Mouse (Mus musculus) cerebellum, postnatal 4 days (tissue): ENCODE measurements at regions not wholly inside any gene's neighbourhood (a gene's known extent, or its start where the extent isn't known, plus 50 kb on each side); places are given as distances from the start of the nearest gene placed in this dataset.
"Not testable (repeated sequence)": the region's sequence is repeated elsewhere in the genome, so short reads cannot be mapped to it uniquely, and the experiment has no call there.

Experiments used
- DNase-seq, 2 experiments: peaks; one replicate each; pipeline ENCODE4 v3.0.0; 2022; ENCODE audit warnings: low spot score in 2 of 2, mixed read lengths in 1 of 2

DNA sequence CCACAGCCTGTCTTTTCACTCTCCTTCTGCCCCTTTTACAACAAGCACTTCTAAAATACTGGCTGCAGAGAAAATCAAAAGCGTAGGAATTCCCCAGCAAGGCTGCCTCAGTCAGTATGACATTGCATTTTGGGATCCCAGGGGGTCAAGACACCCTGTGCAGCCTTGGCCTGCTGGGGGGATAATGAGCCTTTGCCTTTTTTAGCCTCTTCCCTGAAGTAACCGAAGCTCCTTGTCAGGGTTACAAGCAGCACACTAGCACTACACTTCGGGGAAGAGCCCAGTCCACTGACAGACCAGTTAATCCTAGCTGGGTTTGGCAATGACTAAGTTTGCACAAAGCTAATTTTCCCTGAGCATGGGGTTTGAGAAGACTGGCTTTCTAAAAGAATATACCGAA lies 207.7 kb upstream of the 1700056E22Rik start:
- DNase-seq = no peak

DNA sequence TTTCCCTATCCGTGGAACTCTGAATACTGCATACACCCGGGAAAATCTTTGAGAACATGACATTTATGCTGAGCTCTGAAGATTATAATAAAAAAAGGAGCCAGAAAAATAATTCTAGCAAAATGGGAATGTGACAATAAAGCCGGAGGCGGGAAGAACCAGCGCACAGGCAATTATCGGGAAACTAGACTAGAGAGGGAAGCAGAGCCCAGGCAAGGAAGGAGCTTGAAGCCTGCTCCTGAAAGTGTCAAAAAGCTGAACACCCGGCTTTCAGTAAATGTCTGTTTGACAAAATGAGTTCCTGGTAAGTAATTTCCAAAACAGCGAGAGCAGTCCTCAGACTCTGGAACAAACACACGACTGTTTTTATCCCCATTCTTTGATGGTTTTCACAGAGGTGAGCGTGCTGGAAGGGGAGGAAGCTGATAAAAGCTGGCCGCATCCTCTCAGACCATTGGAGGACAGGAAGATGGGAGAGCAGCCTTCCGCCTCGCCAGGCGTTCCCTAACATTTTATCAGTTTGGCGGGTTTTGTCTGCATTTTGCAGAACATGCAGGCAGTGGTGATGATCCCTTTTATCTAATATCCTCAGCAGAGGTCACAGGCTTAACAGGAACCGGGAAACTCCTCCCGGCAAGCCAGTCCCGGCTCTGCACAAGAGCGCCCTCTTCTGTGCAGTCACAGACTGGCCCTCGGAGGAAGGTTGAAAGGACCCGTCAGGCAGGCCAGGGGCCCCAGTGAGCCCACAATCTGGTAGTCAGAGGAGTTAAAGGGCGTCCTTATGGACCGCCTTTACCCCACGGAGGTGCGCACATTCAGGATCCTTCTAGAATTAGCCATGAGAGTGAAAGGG lies 201.3 kb upstream of the 1700056E22Rik start:
- DNase-seq = peak; percentile 56 to 81

DNA sequence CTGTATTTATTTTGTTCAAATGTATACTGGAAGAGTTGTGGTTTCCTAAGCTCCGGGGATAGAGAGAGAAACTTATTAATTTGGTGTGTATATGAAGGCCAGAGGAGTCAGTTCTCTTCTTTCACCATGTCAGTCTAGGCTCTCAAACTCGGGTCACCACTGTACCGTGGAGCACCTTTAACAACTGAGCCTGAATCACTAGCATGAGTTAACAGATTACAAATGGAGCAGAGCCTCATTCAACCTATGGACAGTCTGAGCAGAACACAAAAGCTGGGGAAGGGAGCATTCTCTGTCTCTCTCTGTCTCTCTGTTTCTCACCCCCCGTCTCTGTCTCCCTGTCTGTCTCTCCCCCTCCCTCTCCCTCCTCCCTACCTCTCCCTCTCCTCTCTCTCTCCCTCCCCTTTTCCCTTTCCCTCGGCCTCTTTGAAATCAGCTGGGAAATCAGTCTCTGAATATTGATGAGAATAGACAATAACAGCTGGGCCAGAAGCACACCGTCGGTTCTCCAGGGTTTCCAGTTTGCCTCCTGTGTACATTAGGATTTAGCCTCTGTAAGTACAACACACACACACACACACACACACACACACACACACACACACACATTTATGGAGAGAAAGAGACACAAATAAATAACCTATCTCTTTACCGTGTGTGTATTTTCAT lies 200.4 kb upstream of the 1700056E22Rik start:
- DNase-seq = no peak

DNA sequence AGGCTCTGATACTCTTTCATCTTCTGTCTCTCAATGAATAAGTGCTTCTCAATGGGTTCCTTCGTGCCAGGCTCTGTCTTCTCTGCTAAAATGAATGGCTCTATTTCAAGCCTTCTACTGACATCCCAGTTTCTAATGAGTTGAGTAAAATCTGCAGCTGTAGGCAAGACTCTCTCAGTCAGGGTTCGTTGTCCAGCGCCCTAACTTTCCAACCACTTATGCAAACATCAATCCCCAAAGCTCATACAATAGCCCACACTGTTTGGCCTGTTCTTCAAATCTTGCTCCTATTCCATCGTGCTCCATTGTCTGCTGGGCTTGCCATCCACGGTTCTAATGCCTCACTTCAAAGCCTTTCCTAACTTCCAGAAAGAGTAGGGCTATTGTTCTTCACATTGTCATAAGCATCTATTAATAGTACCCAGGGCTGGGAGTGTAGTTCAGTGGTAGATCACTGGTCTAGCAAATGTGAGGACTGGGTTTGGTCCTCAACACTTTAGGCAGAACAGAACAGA lies 199.7 kb upstream of the 1700056E22Rik start:
- DNase-seq = no peak

DNA sequence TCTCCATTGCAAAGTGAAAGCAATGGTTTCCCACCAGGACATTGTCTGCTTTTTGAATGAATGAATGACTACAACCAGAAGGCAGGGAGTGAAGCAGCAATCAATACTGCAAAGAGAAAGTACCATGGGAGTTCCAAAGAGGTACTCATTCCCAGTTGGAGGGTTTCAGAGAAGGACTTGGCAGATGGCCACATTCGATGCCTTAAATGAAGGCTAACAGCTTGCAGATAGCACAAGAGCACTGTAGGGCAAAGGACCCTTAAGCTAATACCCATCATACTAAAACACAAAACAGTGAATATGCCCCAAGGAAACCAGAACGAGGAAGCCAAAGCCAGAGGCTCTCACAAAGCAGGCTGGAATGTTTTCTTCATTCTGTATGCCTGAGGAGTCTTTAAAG lies 188.2 kb upstream of the 1700056E22Rik start:
- DNase-seq = no peak

DNA sequence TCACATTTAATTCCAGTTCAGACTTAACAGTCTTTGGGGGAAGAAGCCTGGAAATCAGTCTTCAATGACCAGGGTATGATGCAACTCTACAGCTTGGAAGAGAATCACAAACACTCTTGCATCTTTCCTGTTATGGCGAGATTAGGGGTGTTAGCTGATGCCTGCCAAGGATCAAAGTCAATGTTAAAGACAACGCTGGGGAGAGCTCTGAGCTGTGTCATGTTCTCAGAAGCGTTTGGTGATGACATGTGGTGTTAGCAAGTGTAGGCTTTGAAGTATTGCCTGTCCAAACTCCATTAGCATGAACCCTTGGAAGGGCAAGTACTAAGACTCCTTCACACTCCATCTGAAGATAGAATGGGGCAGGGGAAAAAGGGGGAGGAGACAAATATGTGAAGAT lies 187.7 kb upstream of the 1700056E22Rik start:
- no peak for DNase-seq

DNA sequence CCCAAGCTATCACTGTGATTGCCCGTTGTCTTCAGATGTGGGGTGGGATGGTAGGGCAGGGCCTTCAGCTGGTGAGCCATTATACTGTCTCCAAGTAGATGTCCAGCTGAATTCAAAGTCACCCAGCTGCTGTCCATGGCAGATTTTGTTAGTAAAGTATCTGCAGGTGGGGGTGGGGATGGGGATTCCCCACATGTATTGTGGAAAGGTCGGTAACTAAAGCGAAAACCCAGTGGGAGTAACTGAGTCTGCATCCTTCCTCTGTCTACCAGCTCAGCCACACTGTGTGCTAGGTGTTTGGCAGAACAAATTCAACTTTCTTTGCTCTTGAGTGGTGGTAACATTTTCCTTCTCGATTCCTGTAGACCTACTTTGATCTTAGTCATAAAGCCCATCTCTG lies 163.2 kb upstream of the 1700056E22Rik start:
- DNase-seq = no peak

DNA sequence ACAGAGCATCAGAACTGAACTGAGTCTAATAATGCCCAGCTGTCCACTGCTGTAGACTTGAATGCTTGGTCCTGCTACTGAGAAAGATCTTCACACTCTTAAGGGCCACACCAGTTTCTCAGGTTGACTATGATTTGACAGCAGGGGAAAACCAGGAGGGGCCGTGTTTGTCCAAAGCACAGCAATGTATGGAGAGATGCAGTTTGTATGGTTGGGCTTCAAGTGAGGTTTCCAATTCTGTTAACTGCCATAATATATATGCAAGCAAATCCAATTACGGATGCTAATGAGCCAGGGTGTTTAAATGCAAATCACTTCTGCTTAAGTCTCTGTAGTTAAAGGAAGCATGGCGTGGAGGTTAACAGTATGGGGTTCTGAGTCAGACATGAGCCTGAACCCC lies 157.2 kb upstream of the 1700056E22Rik start:
- DNase-seq = no peak

DNA sequence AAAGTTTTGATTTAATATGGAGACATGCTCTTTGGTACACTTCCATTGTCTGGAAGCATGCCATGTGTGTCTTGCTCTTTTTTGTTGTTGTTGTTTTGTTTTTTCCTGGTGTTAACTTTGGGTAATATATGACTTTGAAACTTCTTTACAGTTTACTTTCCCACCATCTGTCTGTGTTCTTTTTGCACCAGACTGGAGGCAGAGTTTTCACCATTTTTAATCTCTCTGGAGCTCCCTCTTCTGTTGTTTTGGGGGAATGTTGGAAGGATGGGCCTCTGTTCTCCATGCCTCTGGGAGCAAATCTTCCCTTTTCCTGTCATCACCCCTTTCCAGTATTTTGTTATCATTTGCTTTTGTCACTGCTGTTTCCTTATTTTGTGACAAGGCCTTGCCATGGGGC lies 153.5 kb upstream of the 1700056E22Rik start:
- DNase-seq = no peak

DNA sequence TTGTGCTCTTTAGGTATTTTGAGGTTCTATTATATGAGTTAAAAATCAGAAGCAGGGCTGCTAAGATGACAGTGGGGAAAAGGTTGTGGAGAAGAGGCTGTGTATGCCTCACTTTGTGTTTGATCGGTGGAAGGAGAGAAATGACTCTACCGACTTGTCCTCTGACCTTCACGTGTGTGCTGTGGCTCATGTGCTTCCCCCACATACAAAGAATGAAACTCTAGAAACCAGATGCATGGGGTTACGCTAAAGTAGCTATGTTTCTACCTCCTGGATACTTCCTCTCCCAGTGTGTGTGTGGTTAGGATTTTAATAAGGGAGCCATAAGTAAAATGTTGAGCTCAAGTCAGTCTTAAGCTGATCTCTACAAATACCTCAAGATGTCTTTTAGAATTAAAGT lies 148.1 kb upstream of the 1700056E22Rik start:
- DNase-seq = no peak

DNA sequence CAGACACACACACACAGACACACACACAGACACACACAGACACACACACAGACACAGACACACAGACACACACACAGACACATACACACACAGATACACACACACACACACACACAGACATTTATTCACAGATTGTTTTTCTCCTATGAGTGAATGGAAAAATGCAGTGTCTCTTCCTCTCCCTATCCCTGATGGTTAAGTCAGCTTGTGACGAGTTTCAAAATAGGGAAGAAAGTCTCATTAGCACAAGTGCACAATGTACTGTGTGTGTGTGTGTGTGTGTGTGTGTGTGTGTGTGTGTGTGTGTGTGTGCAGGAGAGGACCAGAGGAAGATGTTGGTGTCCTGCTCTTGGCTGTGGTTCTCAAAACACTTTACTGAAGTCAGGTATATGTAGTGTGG lies 140.3 kb upstream of the 1700056E22Rik start:
- DNase-seq = not testable (repeated sequence)

DNA sequence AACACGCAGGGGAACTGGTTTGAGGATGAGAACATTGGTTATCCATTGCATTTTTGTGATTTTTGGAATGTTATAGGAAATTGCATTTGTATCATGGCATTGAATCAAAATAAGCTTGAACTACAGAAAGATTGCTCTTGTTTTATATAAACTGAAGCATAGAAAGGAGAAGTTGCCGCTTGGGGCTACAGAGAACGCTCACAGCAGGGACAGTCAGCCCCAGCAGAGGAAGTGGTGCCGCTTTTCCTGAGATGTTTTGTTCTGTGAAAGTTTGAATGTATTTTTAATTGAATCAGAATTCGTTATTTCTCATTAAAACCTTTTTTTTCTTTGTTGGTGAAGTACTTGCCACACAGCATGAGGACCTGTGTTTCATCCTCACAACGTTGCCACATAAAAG lies 139.6 kb upstream of the 1700056E22Rik start:
- DNase-seq = no peak

DNA sequence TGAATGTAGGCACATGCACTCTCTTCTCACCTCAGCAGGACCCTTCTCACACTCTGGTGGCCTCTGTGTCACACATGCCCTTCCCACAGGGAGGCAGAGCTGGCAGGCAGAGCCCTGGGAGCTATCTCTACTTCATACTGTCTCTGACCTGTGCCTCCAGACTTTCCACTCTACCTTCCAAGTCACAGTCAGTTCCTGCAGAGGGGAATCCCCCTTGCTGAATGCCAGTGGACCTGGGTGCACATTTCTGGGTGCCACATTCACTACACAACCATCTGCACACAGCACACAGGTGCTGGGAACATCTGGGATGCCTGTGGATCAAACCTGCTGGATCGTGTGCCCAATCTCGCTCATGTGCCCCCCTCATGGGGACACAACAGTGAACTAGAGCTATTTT lies 138.9 kb upstream of the 1700056E22Rik start:
- DNase-seq = no peak

DNA sequence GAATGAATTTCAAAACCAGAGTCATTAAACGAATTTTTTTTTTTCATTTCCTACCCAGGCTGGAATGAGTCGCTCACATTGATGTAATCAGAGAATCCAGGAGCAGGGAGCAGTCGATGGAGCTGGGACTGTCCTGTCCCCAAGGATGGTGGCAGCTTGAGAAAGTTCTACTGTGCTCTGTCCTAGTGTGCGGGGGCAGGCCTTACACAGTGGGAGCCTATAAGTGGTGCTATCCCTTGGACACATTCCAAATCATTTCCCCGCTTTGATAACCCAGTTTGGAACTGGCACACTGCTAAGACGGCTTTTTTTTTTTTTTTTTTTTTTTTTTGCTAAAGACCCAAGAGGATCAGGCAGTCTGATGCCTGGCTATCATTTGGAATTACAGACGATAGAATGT lies 137.5 kb upstream of the 1700056E22Rik start:
- DNase-seq = no peak

DNA sequence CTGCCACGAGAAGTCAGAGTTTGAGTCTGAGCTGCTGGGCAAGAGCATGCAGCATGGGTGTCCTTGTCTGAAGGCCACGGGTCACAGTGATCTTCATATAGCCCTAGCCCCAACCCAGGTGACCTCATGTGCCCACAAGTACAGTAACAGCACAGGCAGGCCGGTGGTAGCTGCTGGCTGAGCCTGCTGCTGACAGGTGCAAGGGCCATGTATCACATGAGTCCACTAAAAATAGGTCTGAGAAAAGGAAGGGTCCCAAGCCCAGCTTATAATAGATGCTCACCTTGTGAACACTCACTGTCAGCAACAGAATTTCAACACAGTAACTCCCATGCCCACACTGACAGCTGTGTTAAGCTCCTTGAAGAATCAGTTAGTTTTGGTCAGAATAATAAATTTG lies 136.8 kb upstream of the 1700056E22Rik start:
- no peak for DNase-seq

DNA sequence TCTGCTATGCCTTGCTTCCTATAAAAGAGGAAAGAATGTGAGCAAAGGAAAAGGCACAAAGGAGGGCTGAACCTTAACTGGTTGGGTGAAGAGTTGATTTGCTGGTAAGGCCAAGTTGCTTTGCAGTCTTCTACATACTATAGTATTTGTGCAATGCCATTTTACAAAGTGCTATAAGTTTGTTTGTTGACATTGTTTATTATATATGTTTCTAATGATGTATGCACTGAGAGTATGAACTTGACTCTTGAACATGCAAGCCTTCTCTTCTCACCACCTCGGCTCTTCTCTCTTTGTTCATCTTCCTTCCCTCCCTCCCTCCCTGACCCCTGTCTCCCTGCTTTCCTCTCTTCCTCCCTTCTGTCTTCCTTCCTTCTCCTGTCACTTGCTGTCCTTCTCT lies 135.9 kb upstream of the 1700056E22Rik start:
- no peak for DNase-seq

DNA sequence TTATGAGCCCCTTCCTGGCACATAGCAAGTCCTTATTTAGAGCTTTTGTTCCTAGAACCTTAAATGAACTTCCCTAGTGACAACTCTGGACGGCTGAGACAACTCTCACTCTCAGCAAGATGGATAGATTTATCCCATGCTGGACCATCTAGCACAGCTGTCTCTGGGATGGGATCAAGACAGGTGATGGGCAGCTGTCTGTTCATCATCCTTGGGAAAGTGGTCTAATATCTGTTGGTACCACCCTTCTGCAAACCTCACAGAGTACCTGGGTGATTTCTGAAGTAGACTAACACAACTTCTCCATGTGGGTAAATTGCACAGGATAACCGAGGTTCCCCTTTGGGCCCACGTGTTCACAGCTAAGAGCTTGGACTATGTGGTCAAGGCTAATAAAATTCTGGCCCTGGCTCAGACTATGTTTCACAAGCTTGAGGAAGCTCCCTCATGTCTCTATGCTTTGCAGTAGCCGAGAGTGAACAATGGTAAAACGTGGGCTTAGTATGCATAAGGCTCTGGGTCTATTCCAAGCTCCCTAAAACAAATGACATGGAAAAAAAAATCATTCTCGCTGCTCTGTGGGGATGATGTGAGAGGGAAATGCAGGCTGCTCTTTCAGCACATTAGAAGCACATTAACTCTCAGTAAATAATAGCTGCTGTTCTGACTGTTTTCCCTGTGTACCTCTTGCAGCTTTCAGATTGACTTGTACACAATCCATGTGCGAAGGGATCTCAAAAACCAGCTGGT lies 135.1 kb upstream of the 1700056E22Rik start:
- DNase-seq = no peak

DNA sequence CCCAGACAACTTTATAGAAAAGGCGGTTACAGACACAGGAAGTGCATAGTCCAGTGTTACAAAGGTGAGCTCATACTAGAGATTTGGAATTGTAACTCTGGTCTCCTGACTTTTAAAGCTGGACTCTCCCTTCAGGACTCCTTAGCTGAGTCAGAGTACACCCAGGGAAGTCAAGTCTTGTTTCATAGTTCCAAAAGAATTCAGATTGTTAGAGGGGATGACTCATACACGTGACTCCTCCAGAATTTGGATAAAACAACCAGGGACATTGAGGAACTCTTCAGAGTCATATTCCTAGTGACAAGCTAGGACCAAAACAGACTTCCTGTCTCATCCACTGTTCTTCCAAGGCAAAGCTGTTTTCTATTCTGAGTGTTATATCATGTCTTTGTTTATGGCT lies 132.8 kb upstream of the 1700056E22Rik start:
- DNase-seq = no peak

DNA sequence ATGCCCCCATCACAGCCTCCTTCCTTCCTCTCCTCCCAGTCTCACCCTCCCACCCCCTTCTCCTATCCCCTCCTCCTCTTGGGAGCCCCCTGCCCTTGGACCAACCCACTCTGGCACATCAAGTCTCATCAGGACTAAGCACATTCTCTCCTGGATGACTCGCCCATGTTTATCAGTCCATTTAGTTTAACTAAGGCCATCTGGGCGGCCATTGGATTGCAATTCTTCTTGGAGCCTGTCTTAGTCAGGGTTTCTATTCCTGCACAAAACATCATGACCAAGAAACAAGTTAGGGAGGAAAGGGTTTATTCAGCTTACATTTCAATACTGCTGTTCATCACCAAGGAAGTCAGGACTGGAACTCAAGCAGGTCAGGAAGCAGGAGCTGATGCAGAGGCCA lies 128.4 kb upstream of the 1700056E22Rik start:
- not testable (repeated sequence) for DNase-seq

DNA sequence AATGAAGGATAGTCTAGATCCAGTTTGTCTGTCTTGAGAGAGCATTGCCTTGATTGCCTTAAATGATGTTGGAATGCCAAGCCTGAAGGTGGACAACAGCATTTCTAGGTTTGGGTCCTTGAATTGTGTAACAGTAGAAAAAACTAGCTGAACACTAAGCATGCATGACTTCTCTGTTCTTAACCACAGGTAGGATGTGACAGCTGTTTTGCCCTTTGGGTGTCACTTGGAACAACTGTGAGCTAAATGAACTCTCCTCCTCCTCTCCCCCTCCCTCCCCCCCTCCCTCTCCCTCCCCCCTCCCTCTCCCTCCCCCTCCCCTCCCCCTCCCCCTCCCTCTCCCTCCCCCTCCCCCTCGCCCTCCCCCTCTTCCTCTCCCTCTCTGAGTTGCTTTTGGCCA lies 113.6 kb upstream of the 1700056E22Rik start:
- no peak for DNase-seq

DNA sequence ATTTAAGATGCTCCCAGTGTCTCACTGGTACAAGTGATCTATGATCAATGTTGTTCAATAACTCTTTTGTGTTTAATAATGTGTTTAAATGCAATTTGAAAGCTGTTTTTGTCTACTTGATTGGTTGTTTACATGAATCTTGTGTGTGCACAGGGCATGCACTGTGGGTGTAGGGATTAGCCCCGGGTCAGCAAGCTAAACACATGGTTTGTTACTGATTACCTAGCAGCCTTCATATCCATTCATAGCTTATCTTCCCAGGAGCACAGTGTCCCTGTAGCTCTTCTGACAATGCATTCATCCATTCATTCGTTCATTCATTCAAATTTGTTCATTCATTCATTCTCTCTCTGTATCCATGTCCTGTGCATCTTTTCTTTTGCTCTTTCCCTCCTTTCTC lies 108.9 kb upstream of the 1700056E22Rik start:
- no peak for DNase-seq

DNA sequence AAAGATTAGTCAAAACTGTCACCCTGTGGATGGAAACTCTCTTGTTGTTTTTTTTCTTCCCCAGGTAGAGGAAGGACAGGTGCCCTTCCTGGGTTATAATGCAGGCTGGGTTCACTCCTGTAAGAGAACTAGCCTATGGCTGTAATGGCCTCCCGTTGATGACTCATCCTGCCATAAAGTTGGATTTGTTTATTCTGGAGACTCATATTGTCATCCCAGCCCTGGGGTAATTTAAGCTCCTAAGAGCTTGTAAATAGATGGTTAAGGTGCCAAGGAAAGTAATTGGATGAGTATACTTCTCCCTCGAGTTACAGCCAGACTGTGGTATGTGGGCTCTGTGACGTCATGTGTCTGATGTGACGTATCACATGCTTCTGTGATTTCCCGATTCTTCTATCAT lies 106.4 kb upstream of the 1700056E22Rik start:
- no peak for DNase-seq
